Mouse (Mus musculus) spleen, adult 12 weeks (tissue): ENCODE measurements around the gene Parp8.
"Not testable (repeated sequence)": the region's sequence is repeated elsewhere in the genome, so short reads cannot be mapped to it uniquely, and the experiment has no call there.

Experiments used
- DNase-seq: peaks from one replicate; pipeline ENCODE4 v3.0.0; 2022; ENCODE audit warnings: low spot score

Gene Parp8

DNA sequence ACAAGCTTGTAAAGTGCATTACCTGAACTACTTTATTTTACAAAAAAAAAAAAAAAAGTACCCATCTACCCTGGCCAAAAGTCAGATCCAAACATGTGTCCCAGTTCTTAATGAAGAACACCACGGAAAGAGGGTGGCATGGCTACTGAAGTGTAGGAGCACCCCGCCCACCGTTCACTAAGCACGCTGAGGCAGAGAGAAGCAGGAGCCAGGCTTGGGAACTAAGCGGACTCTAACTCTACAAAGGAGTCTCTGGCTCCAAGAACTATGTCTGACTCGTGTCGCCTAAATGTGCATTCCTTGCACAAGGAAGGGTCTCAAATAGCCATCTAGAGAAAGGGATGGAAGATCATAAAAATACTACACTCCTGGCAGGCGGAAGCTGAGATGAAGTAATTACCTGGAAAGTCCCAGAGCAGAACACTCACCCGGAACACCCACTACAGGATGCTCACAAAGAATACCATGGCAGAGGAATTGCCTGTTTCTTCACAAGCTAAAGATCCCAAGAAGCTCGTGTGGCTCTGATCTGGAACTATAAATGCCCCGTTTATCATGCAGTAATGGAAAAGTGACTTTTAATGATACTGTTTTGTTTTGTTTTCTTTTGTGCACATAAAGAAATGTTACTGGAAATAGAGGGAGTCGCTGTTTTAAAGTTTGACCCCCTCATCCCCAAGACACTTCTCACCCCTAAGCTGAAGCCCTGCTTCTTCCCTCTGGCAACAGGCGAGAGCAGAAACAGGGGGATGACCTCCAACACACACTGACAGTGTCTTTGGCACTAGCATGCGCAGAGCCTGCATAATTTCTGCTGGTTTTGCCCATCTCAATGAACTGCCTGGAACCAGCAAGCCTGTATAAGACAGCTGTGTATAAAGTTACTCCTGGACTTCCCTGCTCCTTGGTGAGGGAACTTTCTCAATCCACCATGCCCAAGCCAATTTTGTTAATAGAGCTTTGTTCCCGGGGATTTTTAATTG lies 62.6 kb downstream of the Parp8 start:
- no peak for DNase-seq

DNA sequence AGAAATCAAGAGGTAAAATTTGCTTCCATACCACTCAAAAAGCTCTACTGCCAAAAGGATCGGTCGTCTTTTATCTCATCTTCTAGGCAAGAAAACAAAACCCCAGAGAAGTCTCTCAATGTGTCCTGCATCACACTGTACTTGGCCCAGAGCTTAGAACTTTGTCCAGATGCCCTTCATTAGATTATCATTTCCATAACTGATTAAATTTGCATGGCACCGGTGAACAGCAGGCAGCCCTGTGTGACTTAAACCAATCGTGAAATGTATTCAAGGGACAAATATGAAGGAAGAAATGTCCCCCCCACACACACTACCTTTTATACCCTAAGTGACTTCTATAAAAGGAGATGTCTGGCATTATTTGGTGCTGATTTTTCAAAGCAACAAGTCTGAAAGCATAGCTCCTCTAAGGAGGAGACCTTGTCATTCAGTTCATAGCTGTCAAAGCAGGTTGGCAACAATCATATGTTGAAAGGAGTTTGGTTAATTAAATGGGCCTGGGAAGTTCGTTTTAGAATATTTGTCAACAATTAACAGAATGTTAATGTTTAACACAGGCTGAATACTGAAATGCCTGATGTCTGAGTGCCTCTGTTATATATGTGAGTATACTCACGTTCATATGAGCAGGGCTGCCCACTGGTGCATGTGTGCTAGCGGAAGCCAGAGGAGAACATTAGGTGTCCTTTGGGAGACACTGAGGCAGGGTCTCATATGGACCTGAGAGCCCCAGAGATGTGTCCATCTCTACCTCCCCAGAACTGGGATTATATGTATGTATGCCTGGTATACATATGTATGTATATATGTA lies 66.4 kb downstream of the Parp8 start:
- no peak for DNase-seq

DNA sequence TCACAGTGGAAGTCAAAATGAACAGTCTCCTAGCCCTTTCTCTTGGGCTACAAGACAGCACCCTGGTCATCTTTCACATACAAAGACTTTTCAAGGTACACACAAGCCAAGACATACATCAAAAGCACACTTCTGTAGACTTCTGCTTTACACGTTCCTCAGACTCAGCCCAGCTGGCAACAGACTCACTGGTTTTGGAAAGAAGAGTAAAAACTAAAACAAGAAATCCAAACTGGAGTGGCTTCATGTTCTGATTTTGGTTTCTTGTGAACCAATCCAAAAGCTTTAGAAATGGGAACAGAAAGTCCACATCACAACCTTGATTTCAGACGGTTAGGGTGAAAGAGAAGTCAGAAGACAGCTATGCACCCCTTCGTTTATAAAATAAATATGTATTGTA lies 67.8 kb downstream of the Parp8 start:
- DNase-seq, result no peak

DNA sequence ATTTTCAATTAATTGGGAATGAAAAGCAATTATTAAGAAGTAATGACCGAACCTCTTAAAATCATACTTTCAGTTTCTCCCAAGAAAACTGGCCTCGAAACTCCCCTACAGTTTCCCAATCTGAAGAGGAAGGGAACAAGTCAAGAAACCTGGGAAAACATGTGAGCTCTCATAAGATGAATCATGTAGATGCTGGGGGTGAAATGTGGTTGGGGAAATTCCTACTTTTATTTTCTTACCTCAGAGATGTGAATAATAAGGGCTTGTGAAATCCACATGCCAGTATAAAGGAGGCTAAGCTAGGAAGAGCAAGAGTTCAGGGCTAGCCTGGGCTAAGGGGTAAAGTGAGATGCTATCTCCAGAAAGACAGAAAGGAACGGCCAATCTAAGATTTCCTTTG lies 74.0 kb downstream of the Parp8 start:
- DNase-seq, result no peak

DNA sequence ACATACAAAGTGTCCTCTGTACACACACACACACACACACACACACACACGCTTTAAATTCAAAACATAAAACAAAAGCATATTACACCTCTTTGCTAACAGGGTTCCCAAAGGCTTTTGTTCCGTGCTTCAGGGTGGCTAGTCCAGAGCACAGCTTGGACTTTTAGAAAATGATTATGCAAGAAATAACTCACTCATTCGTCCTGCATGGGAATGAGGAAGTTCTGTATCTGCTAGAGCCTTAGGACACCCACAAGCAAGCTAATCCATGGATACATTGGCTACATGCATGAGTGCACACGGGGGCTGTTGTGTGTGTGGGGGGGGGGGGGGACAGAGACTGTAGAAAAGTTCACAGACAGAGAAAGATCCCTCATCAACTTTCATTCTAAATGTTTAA lies 75.8 kb downstream of the Parp8 start:
- DNase-seq, result no peak

DNA sequence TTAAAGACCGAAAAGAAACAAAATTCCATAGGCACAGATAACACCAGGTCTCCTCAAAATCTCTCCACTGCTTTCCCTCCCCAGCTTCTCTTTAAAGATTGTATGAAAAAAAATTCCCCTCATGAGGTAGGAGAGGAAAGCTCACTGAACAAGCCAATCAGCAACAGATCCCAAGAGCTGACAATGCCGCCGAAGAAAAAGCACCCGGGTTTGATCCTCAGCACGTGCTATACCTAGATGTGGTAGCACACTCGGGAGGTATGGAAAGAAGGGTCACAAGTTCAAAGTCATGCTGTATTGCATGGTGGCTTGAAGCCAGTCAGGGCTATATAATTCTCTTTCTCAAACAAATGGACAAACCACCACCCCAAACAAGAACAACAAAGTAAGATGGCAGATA lies 76.3 kb downstream of the Parp8 start:
- no peak for DNase-seq

DNA sequence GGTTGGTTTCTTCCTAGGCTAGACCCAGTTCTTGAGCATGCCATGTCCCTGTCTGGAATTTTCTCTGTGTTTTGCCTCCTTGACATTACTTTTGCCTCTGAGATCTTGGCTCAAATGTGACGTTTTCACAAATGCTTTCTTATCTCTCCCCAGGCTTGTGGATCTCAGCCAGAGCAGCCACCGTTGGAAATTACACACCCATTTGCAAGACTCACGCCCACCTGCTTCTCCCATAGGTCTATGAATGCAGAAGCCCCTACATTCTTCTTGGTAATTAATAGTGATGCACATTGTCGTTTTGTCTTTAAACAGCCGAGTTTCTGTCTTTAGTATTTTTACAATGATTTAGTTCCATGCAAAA lies 77.1 kb downstream of the Parp8 start:
- DNase-seq, result no peak

DNA sequence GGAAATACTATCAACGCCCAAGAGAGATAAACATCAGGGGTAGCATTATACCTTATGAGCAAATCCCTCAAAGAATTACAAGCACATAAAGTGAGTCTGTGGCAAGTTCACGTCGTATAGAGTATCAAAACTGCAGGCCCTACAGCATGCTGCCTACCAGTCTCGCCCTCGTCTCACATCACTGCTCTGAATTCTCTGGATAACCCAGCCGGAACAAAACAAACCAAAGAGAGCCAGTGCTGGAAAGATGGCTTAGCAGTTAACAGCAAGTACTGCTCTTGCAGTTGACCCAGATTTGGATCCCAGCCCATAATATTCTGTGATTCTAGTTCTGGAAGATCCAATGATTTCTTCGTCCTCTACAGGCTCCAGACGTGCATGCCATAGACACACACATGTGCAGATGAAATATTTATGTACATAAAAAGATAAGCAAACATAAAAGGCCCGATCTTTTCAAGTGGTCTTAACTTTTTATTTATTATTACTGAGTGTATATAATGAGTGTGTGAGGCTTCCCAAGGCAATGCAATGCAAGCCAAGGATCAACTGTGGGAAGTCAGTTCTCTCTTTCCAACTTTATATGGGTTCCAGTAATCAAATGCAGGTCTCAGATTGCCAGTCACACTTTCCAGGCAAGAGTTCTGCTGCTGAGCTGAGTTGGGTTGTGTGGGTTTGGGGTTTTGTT lies 77.6 kb downstream of the Parp8 start:
- no peak for DNase-seq

DNA sequence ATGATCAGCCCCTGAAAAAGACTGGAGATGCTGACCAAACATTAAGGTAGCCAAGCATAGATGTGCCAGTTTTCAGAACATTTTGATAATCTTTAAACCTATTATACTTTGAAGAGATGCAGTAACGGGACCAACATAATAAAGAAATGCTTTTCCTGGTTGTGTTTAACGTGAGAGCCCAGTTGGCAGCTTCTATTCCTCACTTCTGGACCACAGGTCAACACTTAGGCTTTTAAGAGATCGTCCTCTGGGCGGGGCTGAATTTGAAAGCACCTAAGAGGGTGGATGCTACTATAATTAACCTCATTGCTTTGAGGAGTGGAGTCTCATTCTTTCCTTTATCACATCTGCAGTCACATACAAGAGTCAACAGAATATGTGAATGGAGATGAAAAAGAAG lies 78.8 kb downstream of the Parp8 start:
- no peak for DNase-seq

DNA sequence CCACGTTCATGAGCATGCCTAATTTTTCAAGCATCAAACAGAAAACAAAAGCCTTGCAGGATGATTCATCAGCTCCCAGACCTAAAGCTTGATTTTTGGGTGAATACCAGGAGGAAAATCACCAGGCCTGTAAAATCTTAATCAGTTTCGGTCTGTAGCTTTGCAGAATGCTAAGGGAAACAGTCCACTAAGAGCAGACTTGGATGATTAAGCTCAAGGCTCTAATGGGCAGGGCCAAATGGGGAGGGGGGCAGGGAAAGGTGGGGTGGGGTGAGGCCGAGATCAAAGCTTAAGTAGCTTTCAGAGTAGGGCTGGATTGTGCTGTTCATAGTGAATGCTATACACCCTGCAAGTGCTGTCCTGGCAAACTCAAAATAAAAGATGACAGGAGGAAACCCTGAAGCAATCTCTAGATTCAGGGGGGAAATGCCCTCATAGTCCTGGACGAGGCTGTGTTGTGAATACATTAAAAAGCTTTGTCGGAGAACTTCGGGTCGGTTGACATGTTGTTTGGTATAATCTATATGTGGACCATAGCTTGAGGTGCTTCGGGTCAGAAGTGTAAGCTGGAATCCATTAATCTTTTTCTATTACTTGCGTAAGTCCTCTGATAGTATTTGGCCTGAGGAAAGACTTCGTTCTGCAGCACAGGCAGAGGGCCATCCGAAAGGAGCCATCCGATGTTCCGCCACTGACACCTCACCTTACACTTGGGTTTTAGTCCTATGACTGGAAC lies 83.9 kb downstream of the Parp8 start:
- no peak for DNase-seq

DNA sequence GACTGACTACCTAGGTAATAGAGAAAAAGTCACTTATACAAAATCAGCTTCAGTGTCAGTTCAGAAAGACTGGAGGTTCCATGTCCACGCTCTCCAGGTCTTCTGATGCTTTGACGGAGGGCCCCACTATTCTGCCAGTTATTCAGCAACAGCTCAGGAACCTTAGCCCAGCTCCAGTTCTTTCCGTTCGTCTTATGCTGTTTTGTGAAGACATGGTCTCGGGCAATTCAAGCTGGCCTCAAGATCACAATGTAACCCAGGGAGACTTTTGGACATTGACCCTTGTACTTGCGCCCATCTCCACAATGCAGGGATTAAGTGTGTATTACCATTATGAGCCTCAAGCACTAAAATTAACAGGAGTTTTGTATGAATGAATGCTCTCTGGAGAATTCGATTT lies 84.6 kb downstream of the Parp8 start:
- no peak for DNase-seq

DNA sequence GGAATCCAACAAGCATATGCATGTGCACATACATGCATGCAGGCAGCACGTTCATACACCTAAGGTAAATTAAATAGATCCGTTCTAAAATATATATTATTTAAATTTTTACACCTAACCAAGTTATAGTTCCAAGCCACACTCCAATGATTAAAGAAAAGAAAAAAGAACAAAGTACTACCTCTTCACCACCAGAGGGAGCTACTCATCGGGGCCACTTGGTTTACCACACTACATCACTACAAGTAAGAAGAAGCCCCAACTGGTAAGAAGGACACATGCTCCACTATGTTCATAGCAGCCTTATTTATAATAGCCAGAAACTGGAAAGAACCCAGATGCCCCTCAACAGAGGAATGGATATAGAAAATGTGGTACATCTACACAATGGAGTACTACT lies 88.3 kb downstream of the Parp8 start:
- DNase-seq, result not testable (repeated sequence)

DNA sequence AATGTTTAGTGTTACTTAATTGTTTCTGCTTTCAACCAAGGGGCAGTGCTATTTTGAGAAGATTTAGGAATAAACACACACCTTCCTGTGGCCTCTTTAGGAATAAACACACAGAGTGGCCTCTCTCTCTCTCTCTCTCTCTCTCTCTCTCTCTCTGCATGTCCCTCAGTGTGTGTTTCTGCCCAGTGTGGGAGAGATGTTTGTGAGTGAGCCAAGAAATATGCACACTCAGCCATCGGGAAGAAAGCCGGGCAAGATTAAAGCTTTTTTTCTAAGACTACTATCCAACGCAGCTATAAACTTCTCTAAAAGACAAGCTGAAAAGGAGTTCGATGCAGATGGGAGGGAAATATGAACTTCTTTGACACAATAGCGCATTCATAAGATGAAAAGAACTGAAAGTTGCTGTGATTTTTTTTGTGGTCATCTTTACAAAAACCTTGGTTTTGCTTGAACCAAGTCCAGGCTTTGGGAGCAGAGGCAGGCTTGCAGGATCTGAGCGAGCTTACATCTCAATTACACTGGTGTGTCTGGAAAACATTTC lies 107.9 kb downstream of the Parp8 start:
- DNase-seq, result no peak

DNA sequence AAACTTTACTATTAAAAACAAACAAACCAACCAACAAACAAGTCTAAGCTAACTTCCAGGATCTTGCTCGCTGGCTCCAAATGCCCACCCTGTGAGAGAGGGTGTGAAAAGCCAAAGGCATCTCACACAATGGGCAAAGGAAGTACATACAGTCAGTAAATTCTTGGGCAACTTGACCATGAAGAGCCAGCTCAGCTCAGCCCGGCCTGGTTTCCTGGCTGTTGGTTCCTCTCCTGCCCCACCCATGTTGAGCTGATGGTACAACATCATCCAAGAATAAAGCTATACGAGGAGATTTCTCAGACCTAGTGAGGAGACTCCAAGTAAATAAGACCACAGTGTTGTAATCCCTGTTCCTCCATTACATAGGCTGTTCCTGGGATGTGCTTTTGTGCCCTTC lies 117.1 kb downstream of the Parp8 start:
- DNase-seq, result no peak

DNA sequence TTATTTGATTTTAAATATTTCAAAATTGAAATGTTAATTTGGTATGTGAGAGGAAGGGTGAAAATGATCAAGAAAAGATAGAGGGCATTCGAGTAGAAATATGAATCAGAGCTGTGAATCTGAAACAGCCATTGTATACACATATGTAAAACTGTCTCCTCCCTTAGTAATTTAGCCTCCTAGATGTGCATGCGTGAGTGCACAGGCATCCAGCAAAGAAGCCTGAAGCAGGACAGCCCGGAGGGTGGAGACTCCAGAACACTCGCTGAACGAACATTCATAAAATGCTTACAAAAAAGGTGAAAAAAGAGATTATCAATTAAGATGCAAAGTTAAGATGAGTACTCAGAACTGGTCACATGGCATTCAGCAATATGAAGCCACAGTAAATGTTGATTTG lies 121.9 kb downstream of the Parp8 start:
- DNase-seq, result no peak

DNA sequence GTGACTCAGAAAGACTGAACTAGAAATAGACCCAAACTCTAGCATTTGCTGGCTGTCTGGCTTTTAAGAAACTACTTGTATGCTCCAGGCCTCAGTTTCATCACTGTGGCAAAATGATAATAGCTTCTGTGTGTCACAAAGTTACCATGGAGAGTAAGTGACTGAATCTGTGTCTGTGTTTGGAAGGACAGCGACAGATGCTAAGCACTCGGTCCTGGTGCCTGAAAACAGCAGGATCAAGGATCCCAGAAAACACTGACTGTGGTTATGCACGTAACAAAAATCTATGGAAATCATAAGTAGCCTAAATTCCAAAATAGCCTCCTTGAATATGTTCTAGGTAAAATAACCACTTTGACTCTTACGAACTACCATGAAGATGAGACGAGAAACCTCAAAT lies 126.9 kb downstream of the Parp8 start:
- DNase-seq, result no peak

DNA sequence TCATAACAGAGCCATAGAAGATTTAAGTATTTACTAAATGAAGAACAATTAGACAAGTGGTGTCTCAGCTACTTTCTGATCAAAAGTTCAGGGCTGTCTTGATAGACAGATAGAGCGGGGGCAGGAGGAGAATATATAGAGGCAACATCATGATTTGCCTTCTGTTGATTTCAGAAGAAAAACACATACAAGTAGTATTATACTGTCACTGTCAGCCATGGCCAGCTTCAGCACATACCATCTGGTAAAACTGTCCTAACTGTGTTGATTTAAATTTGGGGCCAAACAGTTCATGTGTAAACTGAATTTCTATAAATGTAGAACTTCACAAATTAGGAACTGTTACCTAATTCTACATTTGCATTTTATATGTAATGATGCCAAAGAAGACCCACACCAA lies 127.6 kb downstream of the Parp8 start:
- DNase-seq, result no peak

DNA sequence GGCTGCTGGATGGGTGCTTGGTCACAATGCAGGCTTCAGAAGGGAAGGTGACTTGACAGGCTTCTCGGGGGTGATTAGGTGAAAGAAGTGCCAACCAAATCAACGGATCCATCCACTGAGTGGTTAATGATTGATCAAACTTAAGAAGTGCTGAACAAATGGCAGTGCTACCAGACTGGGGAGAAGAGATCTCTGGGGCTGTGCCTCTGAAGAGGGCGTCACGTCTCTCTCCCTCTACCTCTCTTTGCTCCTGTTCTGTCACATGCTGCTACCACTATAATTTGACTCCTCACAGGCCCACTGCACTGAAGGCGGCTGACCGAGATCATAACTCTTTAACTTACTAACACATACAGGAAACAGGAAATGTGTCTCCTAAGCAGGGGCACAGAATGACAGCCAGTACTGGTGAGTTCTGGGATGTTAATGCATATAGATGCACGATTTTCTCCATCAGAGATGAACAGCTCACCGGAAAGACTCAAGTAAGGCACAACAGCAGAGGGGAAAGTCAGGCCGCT lies 140.9 kb downstream of the Parp8 start:
- DNase-seq, result no peak

DNA sequence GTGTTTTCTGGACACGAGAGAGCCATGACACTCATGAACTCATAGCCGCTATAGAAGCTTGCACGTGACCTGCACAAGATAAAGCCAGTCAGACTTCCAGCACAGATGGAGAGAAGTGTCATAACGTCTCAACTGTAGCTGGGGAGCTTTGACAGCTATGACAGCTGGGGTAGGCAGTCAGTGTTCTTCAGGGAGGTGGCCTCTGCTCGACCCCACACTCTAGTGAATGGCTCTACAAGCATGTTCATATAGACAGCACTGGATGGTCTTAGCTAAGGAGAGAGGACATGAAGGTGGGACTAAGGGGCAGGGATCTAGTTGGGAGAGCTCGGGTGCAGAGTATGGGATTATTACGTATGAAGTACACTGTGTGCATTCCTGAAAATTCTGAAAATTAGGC lies 143.1 kb downstream of the Parp8 start:
- no peak for DNase-seq

DNA sequence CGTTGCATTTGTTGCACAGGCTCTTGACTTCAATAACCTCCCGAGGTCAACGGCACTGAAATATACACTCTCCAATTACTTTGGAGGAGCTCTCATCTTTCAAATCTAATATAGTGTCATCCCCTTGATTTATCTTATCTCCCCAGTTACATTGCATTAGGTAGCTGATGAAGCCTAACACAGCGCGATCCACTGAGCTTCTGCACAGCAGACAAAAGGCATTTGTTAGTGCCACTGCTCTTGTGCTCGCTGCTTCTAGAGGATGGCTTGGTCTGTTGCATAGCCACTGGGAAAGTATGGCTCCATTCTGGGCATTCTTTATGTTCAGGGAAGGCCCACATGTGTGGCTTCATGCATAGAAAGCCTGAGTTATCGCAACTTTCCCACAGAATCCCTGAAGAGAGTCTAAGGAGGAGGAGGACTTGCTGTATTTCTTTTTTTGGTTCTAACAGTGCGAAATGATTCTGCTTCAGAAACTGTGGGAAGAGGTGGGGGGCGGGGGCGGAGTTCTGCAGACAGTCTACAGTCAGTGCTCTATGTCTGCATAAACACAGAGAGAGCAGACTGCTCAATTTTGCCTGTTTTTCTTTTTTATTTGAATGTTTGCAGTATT lies 145.7 kb downstream of the Parp8 start:
- no peak for DNase-seq

DNA sequence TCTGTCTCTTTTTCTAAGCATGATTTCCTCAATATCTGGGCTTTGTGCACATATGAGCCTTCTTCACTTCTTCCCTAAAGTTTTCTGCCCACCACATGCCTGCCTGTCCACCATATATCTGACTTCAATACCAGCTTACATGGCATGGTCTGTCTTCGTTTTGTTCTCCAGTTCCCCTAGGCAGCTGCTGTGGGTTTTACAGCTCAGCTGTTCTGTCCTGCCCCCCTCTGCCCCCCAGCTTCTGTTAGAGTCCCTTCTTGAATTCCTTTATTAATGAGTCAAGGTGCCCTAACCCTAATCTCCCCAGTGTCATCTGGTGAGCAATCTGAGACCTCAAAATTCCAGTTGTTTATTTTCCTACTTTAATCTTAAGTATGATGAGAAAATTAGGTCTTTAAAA lies 155.1 kb downstream of the Parp8 start:
- no peak for DNase-seq
